Mouse (Mus musculus) embryonic facial prominence, embryonic 10.5 days (tissue): ENCODE data around the gene Mgat3. TPM values are rescaled to one million over a fixed set of nuclear protein-coding genes. Genes with fewer than 3 reads are reported as not detected.

ENCODE experiments used
- DNase-seq: peaks from one replicate; pipeline ENCODE4 v3.0.0-alpha.2; 2017; ENCODE audit warnings: low spot score
- H3K27ac ChIP-seq: fragments of 300-500 bp; sonication (generic); replicated peaks from 2 replicates; pipeline ENCODE4 v1.5.1; 2016; ENCODE audit warnings: mild to moderate bottlenecking
- H3K27me3 ChIP-seq: fragments of 300-500 bp; sonication (generic); replicated peaks from 2 replicates; pipeline ENCODE4 v1.6.1; 2016; ENCODE audit warnings: low read depth, mild to moderate bottlenecking; ENCODE audit not compliant: poor library complexity, severe bottlenecking
- H3K36me3 ChIP-seq: fragments of 300-500 bp; sonication (generic); replicated peaks from 2 replicates; pipeline ENCODE4 v1.6.1; 2016; ENCODE audit warnings: mild to moderate bottlenecking, moderate library complexity
- H3K4me1 ChIP-seq: fragments of 300-500 bp; sonication (generic); 2 replicates; pipeline ENCODE4 v1.6.1; 2016
- H3K4me3 ChIP-seq: fragments of 300-500 bp; sonication (generic); 2 replicates; pipeline ENCODE4 v1.5.1; 2016; ENCODE audit warnings: mild to moderate bottlenecking, moderate library complexity
- H3K9me3 ChIP-seq: fragments of 300-500 bp; sonication (generic); 2 replicates; pipeline ENCODE4 v1.6.1; 2016; ENCODE audit warnings: mild to moderate bottlenecking
- WGBS: fragments of 180-500 bp; shearing (Covaris S2); methylation state at CpG from one replicate; pipeline ENCODE4 v1.1.7; 2016; 5-methylcytosine and 5-hydroxymethylcytosine counted together
- polyA plus RNA-seq: library from polyadenylated mRNA; unstranded; fragments of >200 nt; fragmentation: Nextera tagmentation; extraction: Ambion mirVana; gene quantifications from 2 replicates; pipeline ENCODE4 v1.2.1, GENCODE M21; 2016

Mgat3 gene
- polyA plus RNA-seq, 1 experiment from 2014 or later = 7.6 TPM

GRCm38 (mm10) chr15:80169484-80169883 is 4.0 kb upstream of the Mgat3 start:
- no peaks in the 10 kb centered on the region for H3K36me3 ChIP-seq
- H3K27ac ChIP-seq = no peak overlapping the region
- H3K27me3 ChIP-seq = peaks cover 13% of the 10 kb centered on the region
- DNase-seq = no peak
- no peaks in the 10 kb centered on the region for H3K9me3 ChIP-seq
- WGBS = 91% methylated on average over 1 of the region's 1 CpGs
- H3K4me3 ChIP-seq = no peak overlapping the region
- H3K4me1 ChIP-seq = peaks cover 44% of the 10 kb centered on the region

- peaks cover 17% of the 10 kb centered on the region for H3K27me3 ChIP-seq
- H3K4me1 ChIP-seq = peaks cover 51% of the 10 kb centered on the region
- DNase-seq = no peak
- no peaks in the 10 kb centered on the region for H3K36me3 ChIP-seq
- H3K9me3 ChIP-seq = no peaks in the 10 kb centered on the region
- H3K4me3 ChIP-seq = no peak overlapping the region
- 56% methylated on average over 4 of the region's 4 CpGs for WGBS
- H3K27ac ChIP-seq = peak overlapping the region; percentile 52
Observed at GRCm38 (mm10) chr15:80170357-80170756, 3.2 kb upstream of the Mgat3 start.

- Histone ChIP-seq H3K27me3 (peaks cover 18% of the 10 kb centered on the region), H3K36me3 (no peaks in the 10 kb centered on the region), H3K4me3 (peak overlapping the region; percentile 39), H3K4me1 (peaks cover 59% of the 10 kb centered on the region), H3K9me3 (no peaks in the 10 kb centered on the region), H3K27ac (peak overlapping the region; percentile 30)
- peak; percentile 69 for DNase-seq
- WGBS = 4% methylated on average over 8 of the region's 8 CpGs
Observed at GRCm38 (mm10) chr15:80171286-80171685, 2.2 kb upstream of the Mgat3 start.

GRCm38 (mm10) chr15:80171791-80172190 is 1.7 kb upstream of the Mgat3 start:
- no peaks in the 10 kb centered on the region for H3K36me3 ChIP-seq
- H3K27ac ChIP-seq = peak overlapping the region; percentile 30
- 20% methylated on average over 6 of the region's 6 CpGs for WGBS
- H3K27me3 ChIP-seq = peaks cover 18% of the 10 kb centered on the region
- no peaks in the 10 kb centered on the region for H3K9me3 ChIP-seq
- peaks cover 61% of the 10 kb centered on the region for H3K4me1 ChIP-seq
- DNase-seq = peak; percentile 19
- peak overlapping the region; percentile 39 for H3K4me3 ChIP-seq

- Histone ChIP-seq H3K9me3 (no peaks in the 10 kb centered on the region), H3K27me3 (peaks cover 18% of the 10 kb centered on the region), H3K27ac (peak overlapping the region; percentile 94), H3K4me3 (peak overlapping the region; percentile 77), H3K4me1 (peaks cover 68% of the 10 kb centered on the region), H3K36me3 (no peaks in the 10 kb centered on the region)
- 1% methylated on average over 60 of the region's 60 CpGs for WGBS
- peak; percentile 71 for DNase-seq
Observed at GRCm38 (mm10) chr15:80173781-80174597, 468 bp downstream of the Mgat3 start.

- WGBS = 3% methylated on average over 5 of the region's 5 CpGs
- H3K27ac ChIP-seq = peak overlapping the region; percentile 94
- H3K27me3 ChIP-seq = peaks cover 18% of the 10 kb centered on the region
- H3K36me3 ChIP-seq = no peaks in the 10 kb centered on the region
- peaks cover 70% of the 10 kb centered on the region for H3K4me1 ChIP-seq
- H3K9me3 ChIP-seq = no peaks in the 10 kb centered on the region
- DNase-seq = no peak
- peak overlapping the region; percentile 77 for H3K4me3 ChIP-seq
Observed at GRCm38 (mm10) chr15:80174598-80174875, 1.0 kb downstream of the Mgat3 start.

- H3K27me3 ChIP-seq = peaks cover 14% of the 10 kb centered on the region
- WGBS = 81% methylated on average over 9 of the region's 9 CpGs
- H3K4me1 ChIP-seq = peaks cover 68% of the 10 kb centered on the region
- no peak overlapping the region for H3K27ac ChIP-seq
- DNase-seq = no peak
- no peaks in the 10 kb centered on the region for H3K36me3 ChIP-seq
- peak overlapping the region; percentile 77 for H3K4me3 ChIP-seq
- no peaks in the 10 kb centered on the region for H3K9me3 ChIP-seq
Observed at GRCm38 (mm10) chr15:80175316-80175715, 1.8 kb downstream of the Mgat3 start.

- peaks cover 64% of the 10 kb centered on the region for H3K4me1 ChIP-seq
- H3K27ac ChIP-seq = no peak overlapping the region
- H3K9me3 ChIP-seq = no peaks in the 10 kb centered on the region
- WGBS = 76% methylated on average over 6 of the region's 6 CpGs
- 0 out of 2 replicates have a peak, but pooled peaks cover 10% of the 10 kb centered on the region for H3K27me3 ChIP-seq
- H3K4me3 ChIP-seq = no peak overlapping the region
- H3K36me3 ChIP-seq = peaks cover 4% of the 10 kb centered on the region
- no peak for DNase-seq
Observed at GRCm38 (mm10) chr15:80175756-80176155, 2.2 kb downstream of the Mgat3 start.

- Histone ChIP-seq H3K27me3 (no peaks in the 10 kb centered on the region), H3K4me1 (peaks cover 18% of the 10 kb centered on the region; the same call in 1 of the 2 replicates), H3K27ac (no peak overlapping the region), H3K4me3 (no peak overlapping the region), H3K9me3 (no peaks in the 10 kb centered on the region), H3K36me3 (peaks cover 22% of the 10 kb centered on the region)
- DNase-seq = no peak
- WGBS = 96% methylated on average over 7 of the region's 7 CpGs
Observed at GRCm38 (mm10) chr15:80181561-80181960, 8.0 kb downstream of the Mgat3 start.

GRCm38 (mm10) chr15:80182072-80182700 is 8.7 kb downstream of the Mgat3 start:
- 92% methylated on average over 4 of the region's 4 CpGs for WGBS
- Histone ChIP-seq H3K4me1 (peaks cover 14% of the 10 kb centered on the region; the same call in 1 of the 2 replicates), H3K9me3 (no peaks in the 10 kb centered on the region), H3K4me3 (no peak overlapping the region), H3K27ac (no peak overlapping the region), H3K36me3 (peaks cover 22% of the 10 kb centered on the region), H3K27me3 (no peaks in the 10 kb centered on the region)
- no peak for DNase-seq

GRCm38 (mm10) chr15:80188927-80189326 is 15.4 kb downstream of the Mgat3 start:
- Histone ChIP-seq H3K36me3 (no peaks in the 10 kb centered on the region), H3K9me3 (no peaks in the 10 kb centered on the region), H3K4me1 (peaks cover 17% of the 10 kb centered on the region), H3K4me3 (no peak overlapping the region), H3K27ac (no peak overlapping the region), H3K27me3 (no peaks in the 10 kb centered on the region)
- WGBS = 85% methylated on average over 5 of the region's 5 CpGs
- no peak for DNase-seq

- no peak for DNase-seq
- no peak overlapping the region for H3K27ac ChIP-seq
- 66% methylated on average over 4 of the region's 4 CpGs for WGBS
Observed at GRCm38 (mm10) chr15:80190075-80190474, 16.6 kb downstream of the Mgat3 start.

More at GRCm38 (mm10) chr15:80190075-80190474, 16.6 kb downstream of the Mgat3 start:
- Histone ChIP-seq H3K4me3 (no peak overlapping the region), H3K9me3 (no peaks in the 10 kb centered on the region), H3K4me1 (peaks cover 17% of the 10 kb centered on the region), H3K36me3 (no peaks in the 10 kb centered on the region), H3K27me3 (no peaks in the 10 kb centered on the region)
